Mouse (Mus musculus): ENCODE data around the gene Sdsl. TPM values are rescaled to one million over a fixed set of nuclear protein-coding genes. Genes with fewer than 3 reads are reported as not detected.
A peak's percentile ranks its signal among the peaks of the same experiment; 100 is the strongest.

Gene Sdsl
- total RNA-seq, 2 experiments from 2014 or later: 0.40 to 0.55 TPM

DNA sequence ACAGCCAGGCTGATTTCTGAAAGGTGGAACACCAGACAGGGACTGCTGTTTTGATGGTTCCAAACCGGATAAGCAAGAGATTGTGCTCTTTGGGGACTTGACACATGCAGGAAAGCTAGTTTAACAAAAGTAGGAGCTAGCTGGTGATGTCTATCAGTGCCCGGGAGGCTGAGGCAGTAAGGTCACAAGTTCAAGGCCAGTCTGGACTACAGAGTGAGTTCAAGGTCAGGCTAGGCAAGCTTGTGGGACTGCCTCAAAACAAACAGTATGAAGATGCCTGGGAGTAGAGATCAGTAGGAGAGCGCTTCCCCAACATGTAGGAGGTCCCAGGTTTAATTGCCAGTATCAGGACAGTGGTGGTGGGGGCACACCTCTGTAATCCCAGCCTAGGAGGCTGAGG is 24.5 kb upstream of the Sdsl start:
- intact Hi-C loops (cut with DNase I; ENCODE audit: low total_unique reads): no loop called here
- DNase-seq: no peak

DNA sequence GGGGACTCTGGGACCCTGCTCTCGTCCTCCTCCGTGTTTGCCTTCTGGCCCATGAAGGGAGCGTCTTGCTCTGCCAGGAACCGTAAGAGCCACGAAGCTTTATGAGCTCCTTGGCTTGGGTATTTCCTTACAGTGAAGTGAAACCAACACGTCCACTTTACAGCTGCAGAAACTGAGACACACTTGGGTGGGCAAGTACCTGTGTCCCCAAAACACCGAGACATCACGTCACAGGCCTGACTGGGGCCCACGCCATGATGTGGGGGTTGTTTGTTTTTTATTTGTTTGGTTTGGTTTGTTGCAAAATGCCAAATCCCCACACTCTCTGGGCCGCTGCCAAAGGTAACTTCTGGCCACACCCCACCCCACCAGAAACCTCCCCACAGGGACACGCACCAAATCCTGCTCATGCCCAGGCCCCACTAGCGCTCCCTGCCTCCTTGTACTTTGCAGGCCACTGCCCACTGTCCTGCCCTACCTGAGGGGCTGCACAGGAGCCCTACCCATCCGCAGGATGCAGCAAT is 23.2 kb upstream of the Sdsl start:
- no peak for DNase-seq
- intact Hi-C loops (cut with DNase I; ENCODE audit: low total_unique reads): no loop called here

DNA sequence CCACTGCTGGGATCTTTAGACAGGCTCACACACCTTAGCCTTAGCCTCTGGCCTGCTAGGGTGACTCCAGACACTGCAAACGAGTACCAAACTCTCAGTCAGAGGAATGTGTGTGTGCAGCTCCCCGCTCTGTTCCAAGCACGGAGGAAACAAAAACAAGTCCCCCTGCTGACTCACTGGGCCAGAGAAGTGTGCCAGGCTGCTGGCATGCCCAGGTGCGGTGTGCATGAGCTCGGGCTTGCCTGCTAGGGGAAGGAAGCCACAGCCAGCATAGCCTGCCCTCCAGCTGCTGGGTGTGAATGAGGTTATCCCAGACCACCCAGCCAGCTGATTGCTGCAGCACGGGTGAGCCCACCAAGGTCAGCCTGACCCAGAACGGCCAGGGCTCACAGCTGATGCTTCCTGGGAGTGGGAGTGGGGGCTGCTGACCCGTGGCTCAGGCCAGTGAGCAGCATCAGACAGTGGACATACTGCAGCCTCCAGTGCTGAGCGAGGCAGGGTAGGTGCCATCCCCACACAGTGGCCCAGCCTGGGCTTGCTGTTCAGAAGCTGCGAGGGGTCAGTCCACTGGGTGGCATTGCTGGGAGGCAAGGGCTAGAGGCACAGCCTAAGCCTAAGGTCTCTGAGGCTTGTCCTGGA is 22.6 kb upstream of the Sdsl start:
- intact Hi-C loops (cut with DNase I; ENCODE audit: low total_unique reads): no loop called here
- no peak for DNase-seq

DNA sequence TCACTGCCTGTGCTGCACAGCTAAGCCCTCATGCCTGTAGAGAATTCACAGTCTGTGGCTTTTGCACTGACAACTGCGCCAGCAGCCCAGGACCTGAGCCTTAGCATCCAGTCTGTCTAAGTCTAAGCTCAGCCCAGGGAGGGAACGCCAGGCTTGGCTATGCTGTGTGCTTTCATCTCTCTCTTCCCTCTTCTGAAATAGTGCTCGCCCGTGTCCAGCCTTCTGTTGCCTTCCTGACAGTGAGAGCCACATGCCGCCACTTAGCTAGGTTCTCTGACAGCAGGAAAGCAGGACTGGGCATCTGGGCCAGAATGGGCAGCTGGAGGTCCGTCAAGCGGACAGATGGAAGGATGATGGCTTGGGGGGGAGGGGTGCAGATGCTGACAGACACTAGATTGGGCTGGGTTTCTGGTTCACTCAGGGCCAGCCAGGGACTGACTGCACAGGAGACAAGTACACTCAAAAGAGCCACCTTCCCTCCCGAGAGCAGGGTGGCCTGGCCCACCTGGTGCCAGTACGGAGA is 21.3 kb upstream of the Sdsl start:
- no peak for DNase-seq
- intact Hi-C loops (cut with DNase I; ENCODE audit: low total_unique reads): no loop called here

DNA sequence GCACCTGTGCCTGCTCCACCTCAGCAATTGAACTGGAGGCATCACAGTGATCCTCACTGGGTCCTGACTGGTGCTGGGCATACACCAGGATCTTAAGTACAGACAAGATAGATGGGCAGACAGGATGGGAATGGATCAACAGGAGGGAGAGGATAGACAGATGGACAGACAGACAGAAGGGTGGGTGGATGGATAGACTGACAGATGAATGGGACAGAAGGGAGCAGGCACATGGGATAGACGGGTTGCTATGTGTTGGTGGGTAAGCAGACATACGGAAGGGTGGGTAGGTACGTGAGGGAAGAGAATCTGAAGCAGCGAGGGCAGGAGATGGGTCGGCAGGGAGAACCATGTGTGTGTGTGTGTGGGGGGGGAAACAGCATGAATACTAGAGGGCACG is 20.8 kb upstream of the Sdsl start:
- no peak for DNase-seq
- intact Hi-C loops (cut with DNase I; ENCODE audit: low total_unique reads): no loop called here

DNA sequence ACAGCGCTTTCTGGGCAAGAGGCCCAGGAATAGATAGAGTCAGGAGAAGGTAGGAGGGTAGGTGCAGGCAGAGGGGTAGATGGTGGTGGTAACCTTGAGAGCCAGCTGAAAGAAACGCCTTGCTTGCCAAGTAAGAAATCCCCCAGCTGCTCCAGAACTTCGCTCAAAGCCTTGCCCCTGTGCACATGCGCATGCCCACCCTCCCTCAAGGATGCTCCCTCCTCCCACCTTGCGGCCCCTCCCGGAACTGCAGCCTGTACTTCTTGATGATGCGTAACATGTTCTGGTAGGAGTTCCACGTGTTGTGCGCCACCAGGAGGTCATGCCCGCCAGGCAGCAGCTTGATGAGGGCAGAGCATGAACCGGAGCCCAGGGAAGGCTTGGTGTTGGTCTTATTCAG is 19.8 kb upstream of the Sdsl start:
- DNase-seq: no peak
- intact Hi-C loops (cut with DNase I; ENCODE audit: low total_unique reads): no loop called here

DNA sequence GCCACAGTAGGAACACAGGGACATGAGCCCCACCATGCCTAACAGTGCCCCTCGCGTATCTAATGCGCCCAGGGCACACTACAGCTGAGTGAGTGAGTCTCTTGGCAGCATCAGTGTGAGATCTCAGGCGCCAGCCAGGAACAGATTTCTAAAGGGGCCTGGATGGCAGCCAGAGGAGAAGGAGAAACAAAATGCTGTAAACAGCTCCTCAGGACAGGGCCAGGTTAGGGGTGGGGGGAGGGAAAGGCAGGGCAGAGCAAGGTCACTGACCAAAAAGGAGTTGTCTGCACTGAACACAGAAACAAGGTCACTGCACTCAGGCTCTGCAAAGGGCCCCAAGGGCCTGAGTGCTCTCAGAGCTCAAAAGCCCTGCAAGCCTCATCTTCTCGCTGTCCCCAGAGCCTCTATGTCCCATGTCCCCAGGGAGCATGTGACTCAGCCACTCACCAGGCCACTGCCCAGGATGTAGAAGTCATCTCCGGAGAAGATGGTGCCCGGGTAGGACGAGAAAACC is 18.1 kb upstream of the Sdsl start:
- intact Hi-C loops (cut with DNase I; ENCODE audit: low total_unique reads): no loop called here
- DNase-seq: peak; percentile 49

DNA sequence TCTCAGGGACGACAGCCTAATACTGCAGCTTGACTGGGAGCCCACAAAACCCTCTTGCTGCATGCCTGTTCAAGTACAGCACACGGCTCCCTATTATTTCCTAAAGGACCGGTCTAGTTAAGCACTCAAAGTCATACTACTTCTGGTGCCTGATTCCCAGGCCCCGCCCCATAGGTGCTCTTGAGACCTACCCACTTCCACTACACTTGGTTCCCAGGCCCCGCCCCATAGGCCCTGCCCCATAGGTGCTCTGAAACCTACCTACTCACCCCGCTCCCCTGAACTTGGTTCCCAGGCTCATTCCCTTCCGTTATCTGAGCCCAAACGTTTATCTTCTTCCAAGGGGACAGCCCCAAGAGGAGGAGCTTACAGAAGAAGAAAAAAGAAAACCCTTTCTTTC is 15.2 kb upstream of the Sdsl start:
- intact Hi-C loops (cut with DNase I; ENCODE audit: low total_unique reads): no loop called here
- DNase-seq: no peak

DNA sequence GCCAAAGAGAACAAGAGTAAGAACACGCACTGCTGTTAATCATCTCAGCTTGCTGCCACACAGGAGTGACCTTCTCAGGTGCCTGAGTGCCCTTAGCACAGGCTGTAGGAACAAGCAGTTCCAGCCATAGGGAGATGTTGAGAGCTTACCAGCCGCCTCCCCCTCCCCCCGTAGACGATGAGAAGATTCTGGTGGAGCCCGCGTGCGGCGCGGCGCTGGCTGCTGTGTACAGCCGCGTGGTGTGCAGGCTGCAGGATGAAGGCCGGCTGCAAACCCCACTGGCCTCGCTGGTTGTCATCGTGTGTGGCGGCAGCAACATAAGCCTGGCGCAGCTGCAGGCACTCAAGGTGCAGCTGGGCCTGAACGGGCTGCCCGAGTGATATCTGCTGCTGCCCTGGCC is 10.8 kb upstream of the Sdsl start:
- intact Hi-C loops (cut with DNase I; ENCODE audit: low total_unique reads): no loop called here

DNA sequence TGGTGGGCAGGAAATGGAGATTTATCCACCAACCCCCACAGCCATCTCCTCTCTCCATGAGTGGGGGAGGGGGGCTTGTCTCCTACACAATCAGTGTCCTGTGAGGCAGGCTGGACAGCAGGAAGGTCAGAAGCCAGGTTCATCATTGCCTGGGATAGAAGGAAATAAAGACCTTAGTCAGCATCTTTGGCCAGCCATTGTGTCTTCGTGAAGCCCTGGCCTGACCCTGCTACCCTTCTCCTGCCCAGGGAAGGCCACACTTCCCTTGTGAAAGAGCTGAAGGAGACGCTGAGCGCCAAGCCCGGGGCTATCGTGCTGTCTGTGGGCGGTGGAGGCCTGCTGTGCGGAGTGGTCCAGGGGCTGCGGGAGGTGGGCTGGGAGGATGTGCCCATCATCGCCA is 8.6 kb upstream of the Sdsl start:
- intact Hi-C loops (cut with DNase I; ENCODE audit: low total_unique reads): no loop called here
- no peak for DNase-seq

More for the DNA sequence above, 10.8 kb upstream of the Sdsl start:
- no peak for DNase-seq

DNA sequence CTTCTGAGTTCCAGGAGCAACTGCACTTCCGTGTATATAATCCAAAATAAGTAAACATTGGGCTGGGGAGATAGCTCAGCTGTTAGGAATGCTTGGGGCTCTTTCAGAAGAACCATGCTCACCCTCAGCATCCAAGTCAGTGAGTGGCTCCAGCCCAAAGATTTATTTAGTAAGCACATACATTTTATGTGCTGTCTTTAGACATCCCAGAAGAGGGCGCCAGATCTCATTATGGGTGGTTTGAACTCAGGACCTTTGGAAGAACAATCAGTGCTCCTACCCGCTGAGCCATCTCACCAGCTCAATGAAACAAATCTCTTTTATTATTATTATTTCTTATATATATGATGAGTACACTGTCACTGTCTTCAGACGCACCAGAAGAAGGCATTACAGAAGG is 6.9 kb upstream of the Sdsl start:
- no peak for DNase-seq
- intact Hi-C loops (cut with DNase I; ENCODE audit: low total_unique reads): no loop called here

DNA sequence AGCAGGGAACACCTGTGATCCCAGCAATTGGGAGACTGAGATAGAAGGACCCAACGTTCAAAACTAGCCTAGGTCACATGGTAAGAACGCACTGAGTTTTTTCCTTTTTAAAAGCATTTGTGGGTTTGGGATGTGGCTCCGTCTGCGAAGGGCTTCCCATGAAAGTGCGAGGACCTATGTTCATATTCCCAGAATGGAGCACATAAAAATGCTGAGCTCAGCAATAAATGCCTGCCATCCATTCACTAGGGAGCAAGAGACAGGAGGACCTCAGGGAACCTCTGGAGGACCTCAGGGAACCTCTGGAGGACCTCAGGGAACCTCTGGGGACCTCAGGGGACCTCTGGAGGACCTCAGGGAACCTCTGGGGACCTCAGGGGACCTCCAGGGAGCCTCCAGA is 5.4 kb upstream of the Sdsl start:
- intact Hi-C loops (cut with DNase I; ENCODE audit: low total_unique reads): no loop called here

DNA sequence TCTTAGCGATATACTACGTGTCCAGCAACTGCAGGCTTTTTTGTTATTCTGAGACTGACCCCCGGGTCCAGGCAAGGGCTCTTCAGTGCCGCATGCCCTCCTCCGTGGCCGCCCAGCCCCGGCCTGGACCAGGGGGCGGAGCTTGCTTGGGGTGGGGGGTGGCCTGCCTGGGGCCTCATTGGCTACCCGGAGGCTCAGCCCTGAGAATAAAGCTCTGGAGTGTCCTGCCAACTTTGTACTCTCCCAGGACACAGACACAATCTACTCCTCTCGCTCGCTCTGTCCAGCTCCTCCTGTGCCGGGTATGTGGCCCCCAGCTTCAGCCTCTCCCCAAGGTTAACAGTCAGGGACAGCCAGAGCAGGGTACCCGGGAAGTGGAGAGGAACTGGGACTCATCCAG is 3.7 kb upstream of the Sdsl start, which contains the start of gene Sds:
TSS of gene Sds (plus strand) at position 231 of the 400 bp plus-strand sequence.
- DNase-seq: no peak
- intact Hi-C loops (cut with DNase I; ENCODE audit: low total_unique reads): no loop called here

More for the DNA sequence above, 5.4 kb upstream of the Sdsl start:
- DNase-seq: no peak

DNA sequence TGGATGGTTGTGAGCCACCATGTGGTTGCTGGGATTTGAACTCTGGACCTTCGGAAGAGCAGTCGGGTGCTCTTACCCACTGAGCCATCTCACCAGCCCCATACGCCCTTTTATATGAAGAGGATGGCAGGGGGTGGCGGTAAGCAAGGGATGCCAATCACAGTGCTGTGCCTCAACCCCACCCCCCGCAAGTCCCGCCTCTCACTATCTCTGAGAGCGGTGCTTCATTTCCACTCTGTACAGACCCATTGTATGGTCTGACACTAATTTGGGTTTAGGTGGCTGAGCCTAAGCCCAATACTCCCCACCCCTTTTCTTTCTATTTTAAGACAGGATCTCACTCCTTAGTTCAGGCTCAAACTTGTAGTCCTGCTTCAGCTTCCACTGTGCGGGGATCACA is 3.3 kb upstream of the Sdsl start:
- intact Hi-C loops (cut with DNase I; ENCODE audit: low total_unique reads): no loop called here

DNA sequence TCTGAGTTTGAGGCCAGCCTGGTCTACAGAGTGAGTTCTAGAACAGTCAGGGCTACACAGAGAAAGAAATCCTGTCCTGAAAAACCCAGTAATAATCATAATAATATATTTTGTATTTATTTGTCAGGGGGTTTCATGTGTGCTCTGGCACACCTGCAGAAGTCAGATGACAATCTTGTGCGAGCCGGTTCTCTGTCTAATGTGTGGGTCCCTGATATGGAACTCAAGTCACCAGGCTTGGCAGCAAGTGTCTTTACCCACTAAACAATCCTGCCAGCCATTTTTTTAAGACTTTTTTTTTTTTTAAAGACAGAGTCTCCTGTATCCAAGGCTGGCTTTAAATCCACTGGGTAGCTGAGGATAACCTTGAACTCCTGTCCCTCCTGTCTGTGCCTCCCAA is 751 bp upstream of the Sdsl start:
- intact Hi-C loops (cut with DNase I; ENCODE audit: low total_unique reads): no loop called here
- no peak for DNase-seq

More for the DNA sequence above, 3.3 kb upstream of the Sdsl start:
- no peak for DNase-seq

DNA sequence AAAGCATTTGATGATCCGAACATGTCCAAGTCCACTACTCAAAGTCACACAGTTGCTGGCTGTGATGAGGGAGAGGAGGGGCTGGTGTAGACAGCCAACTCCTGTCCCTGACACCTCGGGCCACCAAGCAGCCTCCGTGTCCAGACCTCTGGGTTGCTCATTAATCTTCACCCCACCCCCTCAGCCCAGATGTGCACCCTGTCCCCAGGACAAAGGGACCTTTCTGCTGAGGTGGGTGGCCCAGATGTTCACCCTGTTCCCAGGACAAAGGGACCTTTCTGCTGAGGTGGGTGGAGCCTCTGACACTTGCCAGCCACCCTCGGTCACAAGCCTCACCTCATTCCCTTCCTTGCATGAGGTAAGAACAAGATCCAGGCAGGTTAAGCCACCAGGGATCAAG is 1.1 kb downstream of the Sdsl start:
- DNase-seq: no peak
- intact Hi-C loops (cut with DNase I; ENCODE audit: low total_unique reads): no loop called here

DNA sequence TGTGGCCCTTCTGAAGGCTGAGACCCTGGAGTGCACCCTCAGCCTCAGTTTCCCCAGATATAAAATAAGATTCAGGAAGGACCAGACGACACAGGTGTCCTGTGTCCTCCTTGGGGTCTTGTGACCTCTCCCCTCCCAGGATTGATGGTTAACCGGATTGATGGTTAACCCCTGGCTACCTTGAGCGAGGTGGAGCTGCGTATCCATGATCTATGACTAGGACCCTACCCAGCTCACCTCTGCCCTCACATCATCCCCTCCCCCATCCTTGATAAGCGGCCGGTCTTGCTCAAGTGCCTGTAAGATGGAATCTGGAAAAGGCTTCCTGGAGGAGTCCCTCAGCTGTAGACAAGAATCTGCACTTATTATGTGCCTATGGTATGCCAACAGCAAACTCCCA is 3.8 kb downstream of the Sdsl start:
- intact Hi-C loops (cut with DNase I; ENCODE audit: low total_unique reads): no loop called here
- no peak for DNase-seq

DNA sequence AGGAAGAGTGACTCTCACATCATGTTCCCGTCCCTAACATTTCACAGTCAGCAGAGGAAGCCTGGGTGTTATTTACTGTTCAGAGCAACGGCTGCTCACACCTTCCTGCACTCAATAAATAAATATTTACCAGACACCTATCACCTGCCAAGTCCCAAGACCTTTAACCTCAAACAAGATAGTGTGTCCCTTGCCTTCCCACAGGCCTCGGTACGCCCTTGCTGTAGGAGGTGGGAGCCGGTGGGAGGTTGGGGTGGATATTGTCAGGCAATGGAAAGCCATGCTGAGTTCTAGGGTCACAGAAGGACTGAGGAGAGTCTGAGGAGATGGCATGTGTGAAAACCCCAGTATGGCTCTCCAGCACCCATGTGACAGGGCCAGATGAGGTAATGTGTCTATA is 4.3 kb downstream of the Sdsl start:
- intact Hi-C loops (cut with DNase I; ENCODE audit: low total_unique reads): no loop called here
- no peak for DNase-seq

DNA sequence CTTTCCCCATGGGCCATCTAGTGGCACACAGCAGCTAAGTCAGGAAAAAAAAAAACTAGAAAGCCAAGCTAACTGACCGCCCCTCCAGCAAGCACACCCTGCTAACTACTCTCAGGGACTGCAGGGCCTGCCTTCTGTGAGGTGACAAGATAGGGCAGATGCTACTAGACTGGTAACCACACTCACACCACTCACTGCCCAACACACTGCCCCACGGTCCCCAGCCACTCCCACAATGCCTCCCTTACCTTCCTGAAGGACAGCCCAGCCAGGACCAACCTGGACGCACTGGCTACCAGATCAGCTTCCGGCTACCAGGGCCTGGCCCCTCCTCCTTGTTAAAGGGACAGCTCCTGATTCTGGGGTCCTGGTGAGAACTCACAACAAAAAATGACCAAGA is 5.6 kb downstream of the Sdsl start:
- intact Hi-C loops (cut with DNase I; ENCODE audit: low total_unique reads): no loop called here
- DNase-seq: no peak

DNA sequence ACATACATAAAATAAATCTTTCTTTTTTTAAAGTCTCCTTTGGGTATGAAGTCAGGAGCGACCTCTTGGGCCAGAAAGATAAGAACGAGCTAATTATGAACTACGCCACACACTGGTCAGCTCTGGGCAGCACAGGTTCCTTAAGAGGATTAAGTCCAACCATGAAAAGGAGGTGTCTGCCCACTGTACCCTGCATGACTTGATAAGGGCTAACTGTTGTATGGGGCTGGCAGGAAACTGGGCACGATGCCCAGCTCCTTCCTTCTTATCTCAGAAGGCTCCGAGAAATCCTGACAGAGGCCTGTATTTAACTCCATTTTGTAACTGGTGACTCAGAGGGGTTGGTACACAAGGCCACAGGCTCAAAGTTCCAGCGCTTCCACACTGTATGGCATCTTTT is 6.8 kb downstream of the Sdsl start:
- intact Hi-C loops (cut with DNase I; ENCODE audit: low total_unique reads): no loop called here
- DNase-seq: no peak

DNA sequence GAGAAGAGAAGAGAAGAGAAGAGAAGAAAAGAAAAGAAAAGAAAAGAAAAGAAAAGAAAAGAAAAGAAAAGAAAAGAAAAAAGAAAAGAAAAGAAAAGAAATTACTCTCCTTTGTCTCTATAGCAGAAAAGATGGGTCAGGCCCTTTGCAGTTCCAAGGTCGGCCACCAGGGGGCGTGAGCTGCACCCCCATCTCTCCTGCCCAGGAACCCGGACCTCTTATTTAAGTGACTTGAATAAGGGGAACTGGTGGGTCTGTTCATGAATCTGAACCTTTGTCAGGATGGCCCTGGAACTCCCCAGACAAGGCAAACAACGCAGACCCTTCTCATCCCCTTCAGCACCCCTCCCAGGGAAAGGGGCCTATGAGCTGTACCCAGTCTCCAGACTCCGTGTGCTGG is 7.5 kb downstream of the Sdsl start:
- DNase-seq: no peak
- intact Hi-C loops (cut with DNase I; ENCODE audit: low total_unique reads): no loop called here

DNA sequence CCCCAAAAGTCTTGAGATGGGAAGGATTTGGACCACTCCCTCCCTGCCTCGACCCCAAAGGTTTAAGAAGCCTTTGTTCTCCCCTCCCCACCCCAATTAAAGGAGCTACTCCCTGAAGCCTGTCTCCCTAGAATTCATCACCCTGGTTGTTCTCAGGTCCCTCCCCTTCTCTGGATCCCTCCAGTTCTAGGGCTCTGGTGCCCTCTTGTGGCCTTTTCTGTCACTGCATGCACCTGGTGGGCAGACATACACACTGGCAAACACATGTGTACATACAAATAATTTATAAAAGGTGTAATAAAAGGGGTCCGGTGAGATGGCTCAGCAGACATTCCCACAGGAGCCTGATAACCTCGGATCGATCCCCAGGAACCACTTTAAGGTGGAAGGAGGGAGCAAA is 8.3 kb downstream of the Sdsl start:
- DNase-seq: no peak
- intact Hi-C loops (cut with DNase I; ENCODE audit: low total_unique reads): no loop called here
